Mouse (Mus musculus): ENCODE measurements around the gene Batf.
A peak's percentile ranks its signal among the peaks of the same experiment; 100 is the strongest.
"Not testable (repeated sequence)": the region's sequence is repeated elsewhere in the genome, so short reads cannot be mapped to it uniquely, and the experiment has no call there.

Gene Batf

GRCm38 (mm10) chr12:85684411-85685275 lies 1.8 kb upstream of the Batf start:
- DNase-seq, result no peak

GRCm38 (mm10) chr12:85687217-85687533 lies 706 bp downstream of the Batf start:
- no peak for DNase-seq

GRCm38 (mm10) chr12:85687846-85688245 lies 1.4 kb downstream of the Batf start:
- DNase-seq, result no peak

GRCm38 (mm10) chr12:85695787-85696186 lies 9.3 kb downstream of the Batf start:
- no peak for DNase-seq

- no peak for DNase-seq
Observed at GRCm38 (mm10) chr12:85696436-85696835, 10.0 kb downstream of the Batf start.

- not testable (repeated sequence) for DNase-seq
Observed at GRCm38 (mm10) chr12:85698179-85698578, 11.7 kb downstream of the Batf start.

- DNase-seq, result no peak
Observed at GRCm38 (mm10) chr12:85700191-85700841, 13.8 kb downstream of the Batf start.

GRCm38 (mm10) chr12:85700842-85701223 lies 14.4 kb downstream of the Batf start:
- no peak for DNase-seq

GRCm38 (mm10) chr12:85702166-85703055 lies 15.9 kb downstream of the Batf start:
- DNase-seq, result no peak

GRCm38 (mm10) chr12:85703507-85703906 lies 17.0 kb downstream of the Batf start:
- no peak for DNase-seq

- no peak for DNase-seq
Observed at GRCm38 (mm10) chr12:85704566-85704965, 18.1 kb downstream of the Batf start.

- DNase-seq, result peak; percentile 85
Observed at GRCm38 (mm10) chr12:85705002-85705830, 18.7 kb downstream of the Batf start.

GRCm38 (mm10) chr12:85705831-85706530 lies 19.5 kb downstream of the Batf start:
- DNase-seq, result no peak

- no peak for DNase-seq
Observed at GRCm38 (mm10) chr12:85706906-85707305, 20.4 kb downstream of the Batf start.

GRCm38 (mm10) chr12:85707391-85707790 lies 20.9 kb downstream of the Batf start:
- DNase-seq, result no peak

- no peak for DNase-seq
Observed at GRCm38 (mm10) chr12:85708556-85708955, 22.1 kb downstream of the Batf start.

GRCm38 (mm10) chr12:85710695-85711094 lies 24.2 kb downstream of the Batf start:
- DNase-seq, result no peak

- no peak for DNase-seq
Observed at GRCm38 (mm10) chr12:85712587-85712986, 26.1 kb downstream of the Batf start.

- DNase-seq, result no peak
Observed at GRCm38 (mm10) chr12:85714126-85714525, 27.7 kb downstream of the Batf start.

- DNase-seq, result no peak
Observed at GRCm38 (mm10) chr12:85725306-85725705, 38.8 kb downstream of the Batf start.

- DNase-seq, result no peak
Observed at GRCm38 (mm10) chr12:85726729-85727397, 40.4 kb downstream of the Batf start.

Data from kidney, postnatal 14 days (tissue).